Mouse (Mus musculus) lung, postnatal 0 days (tissue): Measurements from ENCODE around the gene Mtmr12.

ENCODE experiments used
- CTCF ChIP-seq: IDR thresholded peaks from 2 replicates; pipeline ENCODE4 v1.5.1; 2016; ENCODE audit warnings: antibody characterized with exemption, mild to moderate bottlenecking
- EP300 ChIP-seq: IDR thresholded peaks from 2 replicates; pipeline ENCODE4 v1.6.1; 2016; ENCODE audit warnings: antibody characterized with exemption, mild to moderate bottlenecking, control low read depth

- TF ChIP-seq CTCF (no peak), EP300 (no peak)
Measured at GRCm38 (mm10) chr15:12237539-12237938, 32.7 kb downstream of the Mtmr12 start.
